Mouse (Mus musculus) embryonic facial prominence, embryonic 15.5 days (tissue): ENCODE measurements around the gene Vmn2r75. TPM values are rescaled to one million over a fixed set of nuclear protein-coding genes. Genes with fewer than 3 reads are reported as not detected.
"Not testable (repeated sequence)": the region's sequence is repeated elsewhere in the genome, so short reads cannot be mapped to it uniquely, and the experiment has no call there.

Source experiments
- ATAC-seq: fragments of 200-750 bp; cut with Nextera tagmentation; 2 replicates; pipeline ENCODE4 v1.8.0; 2017; ENCODE audit warnings: low read depth, moderate TSS enrichment; ENCODE audit not compliant: insufficient number of reproducible peaks, low FRiP score, low TSS enrichment
- H3K27ac ChIP-seq: fragments of 300-500 bp; sonication (generic); replicated peaks from 2 replicates; pipeline ENCODE4 v1.5.1; 2015; ENCODE audit warnings: mild to moderate bottlenecking, inconsistent platforms
- H3K27me3 ChIP-seq: fragments of 300-500 bp; sonication (generic); 2 replicates; pipeline ENCODE4 v1.6.1; 2015; ENCODE audit warnings: inconsistent platforms
- H3K36me3 ChIP-seq: fragments of 300-500 bp; sonication (generic); 2 replicates; pipeline ENCODE4 v1.6.1; 2015; ENCODE audit warnings: mild to moderate bottlenecking, inconsistent platforms
- H3K4me1 ChIP-seq: fragments of 300-500 bp; sonication (generic); 2 replicates; pipeline ENCODE4 v1.6.1; 2015; ENCODE audit warnings: inconsistent platforms
- H3K4me2 ChIP-seq: fragments of 300-500 bp; sonication (generic); replicated peaks from 2 replicates; pipeline ENCODE4 v1.6.1; 2015; ENCODE audit warnings: mild to moderate bottlenecking, inconsistent platforms
- H3K4me3 ChIP-seq: fragments of 300-500 bp; sonication (generic); replicated peaks from 2 replicates; pipeline ENCODE4 v1.5.1; 2015; ENCODE audit warnings: mild to moderate bottlenecking, inconsistent platforms
- H3K9ac ChIP-seq: fragments of 300-500 bp; sonication (generic); 2 replicates; pipeline ENCODE4 v1.6.1; 2015; ENCODE audit warnings: inconsistent platforms
- H3K9me3 ChIP-seq: fragments of 300-500 bp; sonication (generic); replicated peaks from 2 replicates; pipeline ENCODE4 v1.6.1; 2016; ENCODE audit warnings: inconsistent platforms
- WGBS: fragments of 180-500 bp; shearing (Covaris S2); methylation state at CpG from one replicate; pipeline ENCODE4 v1.1.7; 2015; 5-methylcytosine and 5-hydroxymethylcytosine counted together
- polyA plus RNA-seq: library from polyadenylated mRNA; unstranded; fragments of >200 nt; fragmentation: Nextera tagmentation; extraction: Ambion mirVana; gene quantifications from 2 replicates; pipeline ENCODE4 v1.2.1, GENCODE M21; 2015

The Vmn2r75 gene
- not detected in 2 replicates for polyA plus RNA-seq

GRCm38 (mm10) chr7:86171678-86172077, at the start of gene Vmn2r75:
Gene Vmn2r75 (minus strand): TSS chr7:86171778.
- not testable (repeated sequence) for ATAC-seq, H3K27me3 ChIP-seq, H3K4me1 ChIP-seq, H3K36me3 ChIP-seq, H3K9me3 ChIP-seq, H3K27ac ChIP-seq, H3K4me2 ChIP-seq, H3K4me3 ChIP-seq, H3K9ac ChIP-seq
- 55% methylated on average over 1 of the region's 1 CpGs for WGBS

GRCm38 (mm10) chr7:86211345-86211744, 39.8 kb upstream of the Vmn2r75 start:
- no peak overlapping the region for H3K4me2 ChIP-seq
- no peak overlapping the region for H3K4me3 ChIP-seq
- H3K27me3 ChIP-seq = no peaks in the 10 kb centered on the region
- H3K9ac ChIP-seq = no peak overlapping the region
- H3K36me3 ChIP-seq = no peaks in the 10 kb centered on the region
- H3K27ac ChIP-seq = no peak overlapping the region
- no peaks in the 10 kb centered on the region for H3K9me3 ChIP-seq
- ATAC-seq = no peak
- H3K4me1 ChIP-seq = no peaks in the 10 kb centered on the region

Other genes with a start within 250 kb of the Vmn2r75 start
- gene Vmn2r74, start 210.1 kb downstream of the Vmn2r75 start, polyA plus RNA-seq = 0.01 TPM in 1 of 2 replicates, not detected in the other
- not detected in 2 replicates for gene Vmn2r76, start 74.5 kb upstream of the Vmn2r75 start, polyA plus RNA-seq
- 0.12 TPM in 1 of 2 replicates, not detected in the other for gene Olfr310, start 105.4 kb upstream of the Vmn2r75 start, polyA plus RNA-seq
- 0.08 and 0.17 TPM in 2 replicates for gene Olfr309, start 141.9 kb upstream of the Vmn2r75 start, polyA plus RNA-seq
- gene Olfr308, start 153.9 kb upstream of the Vmn2r75 start, polyA plus RNA-seq = not detected in 2 replicates
- not detected in 2 replicates for gene Olfr307, start 165.8 kb upstream of the Vmn2r75 start, polyA plus RNA-seq
- gene Olfr305, start 195.2 kb upstream of the Vmn2r75 start, polyA plus RNA-seq = not detected in 2 replicates
- gene Olfr304, start 214.9 kb upstream of the Vmn2r75 start, polyA plus RNA-seq = not detected in 2 replicates
- gene Olfr303, start 226.0 kb upstream of the Vmn2r75 start, polyA plus RNA-seq = not detected in 2 replicates
- 0.08 and 0.13 TPM in 2 replicates for gene Olfr301, start 232.1 kb upstream of the Vmn2r75 start, polyA plus RNA-seq